Mouse (Mus musculus) erythroblast, embryonic 14.5 days (primary cell): ENCODE results near the gene Dnajb6.

ENCODE experiments used
- GATA1 ChIP-seq: IDR thresholded peaks from 2 replicates; pipeline ENCODE4 v1.6.1; 2012; ENCODE audit warnings: low read length, inconsistent platforms, mixed read lengths
- TAL1 ChIP-seq: IDR thresholded peaks from 3 replicates; pipeline ENCODE4 v1.6.1; 2012; ENCODE audit warnings: low read length, inconsistent platforms, mixed read lengths

DNA sequence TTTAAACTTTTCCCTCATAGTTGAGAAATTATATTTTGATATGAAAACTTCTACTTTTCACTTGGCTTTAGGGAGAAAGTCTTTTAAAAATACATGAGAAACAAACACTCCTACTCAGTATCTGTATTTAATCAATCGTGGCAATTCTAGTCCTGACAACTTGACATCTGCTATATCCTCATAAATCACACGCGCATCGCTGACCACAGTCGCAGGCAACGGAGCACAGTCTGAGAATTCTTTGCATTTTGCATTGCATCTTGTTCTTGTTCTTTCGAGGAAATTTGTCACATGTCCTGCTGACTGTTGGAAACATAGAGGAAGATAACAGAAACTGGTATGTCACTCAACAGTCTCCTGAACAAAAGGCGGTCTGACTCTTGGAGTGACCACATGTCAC is 116.9 kb downstream of the Dnajb6 start:
- no peak for TF ChIP-seq GATA1
- TF ChIP-seq TAL1, result no peak
